Mouse (Mus musculus): ENCODE data around the gene T2. TPM values are rescaled to one million over a fixed set of nuclear protein-coding genes. Genes with fewer than 3 reads are reported as not detected.
"Not testable (repeated sequence)": the region's sequence is repeated elsewhere in the genome, so short reads cannot be mapped to it uniquely, and the experiment has no call there.

T2 gene
- total RNA-seq, 2 experiments from 2014 or later: not detected

- DNase-seq: no peak
- intact Hi-C loops (cut with DNase I): no loop called here
These were observed 5.7 kb downstream of the T2 start for GRCm38 (mm10) chr17:8361281-8362103.

- no peak for DNase-seq
- intact Hi-C loops (cut with DNase I): no loop called here
These were observed 12.0 kb downstream of the T2 start for GRCm38 (mm10) chr17:8367514-8368480.

GRCm38 (mm10) chr17:8368570-8368969 lies 12.8 kb downstream of the T2 start:
- no peak for DNase-seq
- intact Hi-C loops (cut with DNase I): no loop called here

GRCm38 (mm10) chr17:8369171-8369570 lies 13.4 kb downstream of the T2 start:
- intact Hi-C loops (cut with DNase I): no loop called here

GRCm38 (mm10) chr17:8370634-8371229 lies 14.9 kb downstream of the T2 start:
- intact Hi-C loops (cut with DNase I): loop anchor here (5.0 kb wide), 1 partner anchor 53 kb away; no protein-coding TSS in a partner anchor
- DNase-seq: no peak

More at GRCm38 (mm10) chr17:8369171-8369570, 13.4 kb downstream of the T2 start:
- DNase-seq: no peak

GRCm38 (mm10) chr17:8371834-8372233 lies 16.0 kb downstream of the T2 start:
- intact Hi-C loops (cut with DNase I): loop anchor here (1.0 to 5.0 kb wide), 2 partner anchors 55 to 108 kb away; no protein-coding TSS in a partner anchor
- DNase-seq: peak; percentile 13 to 24

GRCm38 (mm10) chr17:8372286-8373046 lies 16.7 kb downstream of the T2 start:
- DNase-seq: peak; percentile 53 to 62
- intact Hi-C loops (cut with DNase I): loop anchor here (1.0 to 5.0 kb wide), 2 partner anchors 55 to 108 kb away; no protein-coding TSS in a partner anchor

GRCm38 (mm10) chr17:8377298-8377697 lies 21.5 kb downstream of the T2 start:
- intact Hi-C loops (cut with DNase I): no loop called here
- DNase-seq: no peak

GRCm38 (mm10) chr17:8385441-8385840 lies 29.6 kb downstream of the T2 start:
- intact Hi-C loops (cut with DNase I): no loop called here
- DNase-seq: no peak

- intact Hi-C loops (cut with DNase I): no loop called here
- DNase-seq: no peak
These were observed 32.7 kb downstream of the T2 start for GRCm38 (mm10) chr17:8388463-8388862.

GRCm38 (mm10) chr17:8388990-8389789 lies 33.4 kb downstream of the T2 start:
- no peak for DNase-seq
- intact Hi-C loops (cut with DNase I): no loop called here

GRCm38 (mm10) chr17:8389790-8390095 lies 34.0 kb downstream of the T2 start:
- no peak for DNase-seq

GRCm38 (mm10) chr17:8390487-8390886 lies 34.7 kb downstream of the T2 start:
- intact Hi-C loops (cut with DNase I): no loop called here
- no peak for DNase-seq

More at GRCm38 (mm10) chr17:8389790-8390095, 34.0 kb downstream of the T2 start:
- intact Hi-C loops (cut with DNase I): no loop called here

- intact Hi-C loops (cut with DNase I): no loop called here
- no peak for DNase-seq
These were observed 40.6 kb downstream of the T2 start for GRCm38 (mm10) chr17:8396371-8396770.

GRCm38 (mm10) chr17:8397946-8398345 lies 42.2 kb downstream of the T2 start:
- intact Hi-C loops (cut with DNase I): no loop called here
- DNase-seq: no peak

- DNase-seq; intact Hi-C loops (cut with DNase I): not testable (repeated sequence)
These were observed 48.1 kb downstream of the T2 start for GRCm38 (mm10) chr17:8403932-8404331.

- no peak for DNase-seq
- intact Hi-C loops (cut with DNase I): no loop called here
These were observed 50.5 kb downstream of the T2 start for GRCm38 (mm10) chr17:8406285-8406684.

GRCm38 (mm10) chr17:8408002-8408401 lies 52.2 kb downstream of the T2 start:
- DNase-seq; intact Hi-C loops (cut with DNase I): not testable (repeated sequence)
